In genomic region chr2:72366503-72366902, GRCm38 (mm10) we compare ENCODE assay signal across 13 mouse cellular contexts.
DNase-seq lines count a peak whose midpoint lies in the region; ATAC-seq and TF ChIP-seq lines count a peak whose summit lies in the region.
"Had no signal": no experiment of that assay in that cellular context is flagged by ENCODE, and none has a peak within 500 bp of the region (broad histone marks: within the 10 kb centered on the region; RNA-seq: fewer than 3 reads in every experiment).

No protein-coding gene starts in this region.

- no peak for DNase-seq in heart, adult 2 months
- DNase-seq in heart, adult 18-20 months, result no peak
- peak; percentile 21 for DNase-seq in 3134 (ENCODE audit: extremely low read depth, insufficient read length, low spot score)
- DNase-seq in adrenal gland, postnatal 36 days, result peak; percentile 10 to 39
- peak; percentile 45 for DNase-seq in lung, postnatal 10 days
- DNase-seq in urinary bladder, postnatal 10 days (ENCODE audit: low spot score), result no peak
- DNase-seq in frontal cortex, postnatal 25 days (ENCODE audit: low spot score in 2 of 2), result no peak
- DNase-seq: cerebellum, adult 9-10 months; gastrocnemius, postnatal 10 days had no signal

- TF ChIP-seq CTCF in heart, adult 2 months (IDR thresholded peaks at IDR 0.05), result no peak

- no peak for ATAC-seq in neural tube, embryonic 15.5 days (ENCODE audit: low FRiP score)

- no peak overlapping the region for H3K4me3 ChIP-seq in heart, adult 2 months
- H3K4me3 ChIP-seq in neural tube, embryonic 15.5 days (replicated peaks), result no peak overlapping the region
- H3K4me3 ChIP-seq: erythroblast, embryonic 14.5 days; neural tube, embryonic 12.5 days had no signal

- no peaks in the 10 kb centered on the region; the same call in 1 of the 2 replicates for H3K79me2 ChIP-seq in heart, adult 2 months (replicated peaks; ENCODE audit: control insufficient read depth, insufficient read depth, low read length)

- H3K27me3 ChIP-seq in heart, adult 2 months (ENCODE audit: control insufficient read depth, insufficient read depth, low read length), result no peaks in the 10 kb centered on the region
- no peaks in the 10 kb centered on the region for H3K27me3 ChIP-seq in neural tube, embryonic 15.5 days (replicated peaks)
- H3K27me3 ChIP-seq: neural tube, embryonic 12.5 days had no signal

- peaks cover 13% of the 10 kb centered on the region for H3K4me1 ChIP-seq in heart, adult 2 months (ENCODE audit: control insufficient read depth, insufficient read depth, low read length)
- no peaks in the 10 kb centered on the region for H3K4me1 ChIP-seq in neural tube, embryonic 15.5 days
- H3K4me1 ChIP-seq: neural tube, embryonic 12.5 days had no signal

- H3K4me2 ChIP-seq in neural tube, embryonic 15.5 days, result no peak overlapping the region
- H3K4me2 ChIP-seq: hindbrain, embryonic 14.5 days; neural tube, embryonic 12.5 days had no signal

- no peak for TF ChIP-seq EP300 in heart, adult 2 months (IDR thresholded peaks at IDR 0.05; ENCODE audit: insufficient read depth, low read depth, low read length)

- H3K27ac ChIP-seq in heart, adult 2 months, result peak overlapping the region; percentile 34
- no peak overlapping the region for H3K27ac ChIP-seq in neural tube, embryonic 15.5 days (replicated peaks)
- H3K27ac ChIP-seq: hindbrain, embryonic 14.5 days; neural tube, embryonic 12.5 days had no signal

- peaks cover 24% of the 10 kb centered on the region for H3K36me3 ChIP-seq in heart, adult 2 months (ENCODE audit: control insufficient read depth, insufficient read depth, low read length)
- H3K36me3 ChIP-seq in neural tube, embryonic 15.5 days, result no peaks in the 10 kb centered on the region
- H3K36me3 ChIP-seq: neural tube, embryonic 12.5 days had no signal

- intact Hi-C loops in heart, adult 2 months (cut with DNase I), result no loop called here

- WGBS in heart, adult 2 months, result 38% methylated on average over 5 of the region's 5 CpGs
- WGBS in neural tube, embryonic 15.5 days, result 71% methylated on average over 5 of the region's 5 CpGs

- no peaks in the 10 kb centered on the region for H3K9me3 ChIP-seq in neural tube, embryonic 15.5 days (replicated peaks)
- H3K9me3 ChIP-seq: neural tube, embryonic 12.5 days had no signal

- no peak for TF ChIP-seq POLR2A in heart, adult 2 months (IDR thresholded peaks at IDR 0.05; ENCODE audit: insufficient read depth, low read depth, low read length)

- no peak overlapping the region for H3K9ac ChIP-seq in heart, adult 2 months (ENCODE audit: low read depth, low read length)
- H3K9ac ChIP-seq in neural tube, embryonic 15.5 days (replicated peaks), result no peak overlapping the region
- H3K9ac ChIP-seq: hindbrain, embryonic 14.5 days; neural tube, embryonic 12.5 days had no signal

Comparison
In these comparisons a context has a peak if more than half of its experiments do, and no peak if none do; other contexts are left out.
1. DNase-seq: peak in 3134 (single experiment), adrenal gland, postnatal 36 days (2 of 2) and lung, postnatal 10 days (single experiment); none in heart, adult 2 months (0 of 2), heart, adult 18-20 months (0 of 2), urinary bladder, postnatal 10 days (single experiment) and frontal cortex, postnatal 25 days (0 of 2).